Mouse (Mus musculus): ENCODE data around the gene Asxl1.

Gene Asxl1

DNA sequence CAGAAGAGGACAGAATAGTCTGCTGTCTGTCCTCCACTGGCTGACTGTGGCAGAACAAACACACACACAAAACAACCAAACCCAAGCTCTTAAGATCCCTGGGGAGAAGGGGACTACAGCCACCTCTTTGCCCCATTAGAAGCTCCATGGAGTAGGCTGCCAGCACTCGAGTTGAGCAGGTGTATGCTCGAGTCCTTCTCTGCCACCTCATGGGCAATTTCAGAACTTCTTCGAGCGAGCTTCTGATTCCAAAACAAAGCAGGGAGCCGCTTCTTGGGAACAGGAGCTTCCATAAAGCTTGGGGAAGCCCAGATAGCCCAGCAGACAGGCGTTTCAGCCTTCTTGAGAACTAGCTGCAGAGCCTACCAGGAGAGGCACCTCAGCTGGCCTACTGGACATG, 66.9 kb downstream of the Asxl1 start:
- peak; percentile 40 for DNase-seq (ENCODE audit: low spot score)

GRCm38 (mm10) chr2:153414607-153415006, 69.0 kb downstream of the Asxl1 start:
- DNase-seq (ENCODE audit: low spot score) = peak; percentile 64

GRCm38 (mm10) chr2:153417841-153418240, 72.2 kb downstream of the Asxl1 start:
- no peak for DNase-seq (ENCODE audit: low spot score)

GRCm38 (mm10) chr2:153418381-153418780, 72.8 kb downstream of the Asxl1 start:
- no peak for DNase-seq (ENCODE audit: low spot score)

DNA sequence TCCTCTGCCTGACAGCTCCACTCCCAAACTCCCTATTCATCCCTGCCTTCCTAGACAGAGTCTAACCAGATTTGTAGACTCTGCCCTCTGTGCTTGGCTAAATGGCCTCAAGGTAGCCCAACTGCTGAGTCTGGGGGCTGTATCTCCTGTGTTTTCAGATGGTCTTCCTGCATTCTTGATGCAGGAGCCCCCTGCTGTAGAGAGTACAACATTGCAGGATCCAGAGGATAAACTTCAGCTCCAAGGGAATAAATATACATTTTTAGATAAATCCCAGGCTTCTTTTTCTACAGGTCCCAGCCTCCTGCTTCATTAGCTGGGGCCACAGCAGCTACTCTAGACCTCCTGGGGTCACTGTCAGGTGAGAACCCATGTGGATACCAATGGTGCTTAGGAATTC, 75.6 kb downstream of the Asxl1 start:
- no peak for DNase-seq (ENCODE audit: low spot score)

- DNase-seq (ENCODE audit: low spot score) = no peak
These were observed 76.4 kb downstream of the Asxl1 start for GRCm38 (mm10) chr2:153422051-153422450.

DNA sequence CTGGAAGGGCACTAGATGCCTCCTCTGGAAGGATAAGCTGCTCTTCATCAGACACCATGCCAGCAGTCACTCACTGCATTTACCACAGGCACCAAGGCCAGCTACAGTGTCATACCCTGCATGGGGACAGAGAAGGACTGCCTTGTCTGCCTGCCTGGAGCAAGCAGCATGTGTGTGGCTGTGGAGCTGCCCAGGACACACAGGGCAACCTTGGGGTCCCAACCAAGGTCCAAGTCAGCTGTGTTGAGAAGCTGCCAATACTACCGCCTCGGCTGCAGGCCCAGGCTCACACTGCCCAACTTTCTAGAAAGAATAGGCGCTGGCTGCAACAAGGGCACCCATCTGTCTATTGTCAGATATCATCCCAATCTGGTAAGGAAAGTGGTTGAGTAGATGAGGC, 77.5 kb downstream of the Asxl1 start:
- DNase-seq (ENCODE audit: low spot score) = no peak

DNA sequence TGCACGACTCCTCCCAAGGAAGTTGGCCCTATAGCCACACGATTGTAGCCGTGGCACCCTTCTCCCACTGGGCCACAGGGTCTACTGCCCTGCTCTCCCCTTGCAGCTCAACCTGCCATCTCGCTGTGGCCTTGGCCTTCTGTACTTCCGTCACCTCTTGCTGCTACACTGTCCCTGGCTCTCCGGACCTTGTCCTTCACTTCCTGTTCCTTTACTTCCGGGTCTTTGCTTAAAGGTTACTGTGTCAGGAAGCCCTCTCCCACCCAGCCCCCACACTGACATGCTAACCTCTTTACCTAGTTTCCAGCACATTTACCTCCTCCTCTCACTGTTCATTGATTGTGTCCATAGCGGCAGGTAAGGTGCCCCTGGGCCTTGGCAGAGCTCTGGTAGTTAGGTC, 78.9 kb downstream of the Asxl1 start:
- DNase-seq (ENCODE audit: low spot score) = no peak

- DNase-seq (ENCODE audit: low spot score) = no peak
These were observed 79.7 kb downstream of the Asxl1 start for GRCm38 (mm10) chr2:153425124-153425844.

GRCm38 (mm10) chr2:153425998-153426670, 80.5 kb downstream of the Asxl1 start:
- DNase-seq (ENCODE audit: low spot score) = no peak

DNA sequence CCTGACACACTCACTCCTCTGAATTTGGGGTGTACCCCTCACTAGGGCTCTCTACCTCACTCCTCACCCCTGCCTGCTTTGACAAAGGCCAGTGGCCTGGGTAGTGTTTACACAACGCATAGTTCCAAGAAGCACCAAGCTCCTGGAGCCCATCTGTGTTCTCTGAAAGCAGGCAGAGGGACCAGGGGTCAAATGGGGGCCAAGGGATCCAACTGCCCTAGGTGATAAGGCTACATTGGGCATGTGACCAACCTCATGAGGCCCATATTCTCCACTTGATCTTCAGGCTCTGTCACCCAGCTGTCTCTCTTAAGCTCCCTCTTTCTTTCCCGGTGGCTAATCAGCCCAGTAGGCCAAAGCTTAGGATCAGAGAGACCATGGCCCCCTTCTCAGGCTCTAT, 81.3 kb downstream of the Asxl1 start:
- no peak for DNase-seq (ENCODE audit: low spot score)

- no peak for DNase-seq (ENCODE audit: low spot score)
These were observed 82.9 kb downstream of the Asxl1 start for GRCm38 (mm10) chr2:153428485-153428884.

GRCm38 (mm10) chr2:153430571-153430970, 84.9 kb downstream of the Asxl1 start:
- DNase-seq (ENCODE audit: low spot score) = no peak

DNA sequence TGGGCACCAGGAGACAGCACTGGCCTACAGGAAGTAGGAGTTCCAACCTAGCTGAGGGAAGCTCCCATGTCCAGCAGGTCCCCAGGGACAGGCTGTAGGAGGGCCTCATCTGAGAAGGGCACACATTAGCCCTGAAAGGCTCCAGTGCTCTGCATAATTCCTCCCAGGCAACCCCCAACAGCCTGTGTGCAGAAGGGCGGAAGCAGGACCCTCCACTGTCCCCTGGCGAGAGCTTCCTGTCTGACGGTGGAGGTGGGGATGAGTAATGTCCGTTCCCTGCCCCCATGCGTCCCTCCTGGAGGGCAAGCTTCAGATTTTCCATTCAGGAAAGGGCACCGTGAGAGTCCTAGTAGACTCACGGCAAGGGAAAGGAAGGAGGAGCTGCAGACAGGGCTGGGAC, 86.9 kb downstream of the Asxl1 start:
- DNase-seq (ENCODE audit: low spot score) = no peak

GRCm38 (mm10) chr2:153433859-153434258, 88.2 kb downstream of the Asxl1 start:
- DNase-seq (ENCODE audit: low spot score) = no peak

- no peak for DNase-seq (ENCODE audit: low spot score)
These were observed 89.5 kb downstream of the Asxl1 start for GRCm38 (mm10) chr2:153434880-153435831.

GRCm38 (mm10) chr2:153436641-153437305, 91.1 kb downstream of the Asxl1 start:
- peak; percentile 40 for DNase-seq (ENCODE audit: low spot score)

- no peak for DNase-seq (ENCODE audit: low spot score)
These were observed 91.7 kb downstream of the Asxl1 start for GRCm38 (mm10) chr2:153437306-153437659.

- DNase-seq (ENCODE audit: low spot score) = no peak
These were observed 95.1 kb downstream of the Asxl1 start for GRCm38 (mm10) chr2:153440755-153441154.

GRCm38 (mm10) chr2:153441228-153441627, 95.6 kb downstream of the Asxl1 start:
- DNase-seq (ENCODE audit: low spot score) = no peak

GRCm38 (mm10) chr2:153442720-153443119, 97.1 kb downstream of the Asxl1 start:
- no peak for DNase-seq (ENCODE audit: low spot score)
